Mouse (Mus musculus): Measurements from ENCODE around the gene Etv4.

DNA sequence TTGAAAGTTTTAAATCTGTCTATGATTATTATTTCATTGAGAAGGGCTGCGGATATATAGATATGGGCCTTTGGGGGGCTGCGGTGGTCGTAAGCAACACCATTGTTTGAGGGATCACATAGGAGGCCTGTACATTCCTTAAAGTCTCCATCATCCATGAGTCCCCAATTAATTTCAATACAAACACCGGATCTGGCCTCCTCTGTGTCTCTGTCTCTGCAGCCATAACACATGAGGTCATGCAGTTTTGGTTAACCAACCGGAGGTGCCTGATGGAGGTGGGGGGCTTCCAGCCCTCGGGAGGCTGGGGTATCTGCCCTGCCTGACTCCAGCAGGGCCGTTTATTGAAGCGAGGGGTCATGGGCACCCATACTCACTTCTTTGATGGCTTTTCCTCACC is 45.4 kb upstream of the Etv4 start:
- TF ChIP-seq CHD2 (IDR thresholded peaks at IDR 0.05; ENCODE audit: low read length) (no peak), MYC (IDR thresholded peaks at IDR 0.05; ENCODE audit: low read depth, low read length) (no peak)
